Mouse (Mus musculus) stomach, embryonic 16.5 days (tissue): ENCODE measurements around the gene Calcoco1. TPM values are rescaled to one million over a fixed set of nuclear protein-coding genes. Genes with fewer than 3 reads are reported as not detected.
A peak's percentile ranks its signal among the peaks of the same experiment; 100 is the strongest.

Experiments
- ATAC-seq: fragments of 200-750 bp; cut with Nextera tagmentation; 2 replicates; pipeline ENCODE4 v1.8.0; 2017; ENCODE audit warnings: moderate number of reproducible peaks, moderate TSS enrichment; ENCODE audit not compliant: insufficient read depth, low FRiP score
- H3K27ac ChIP-seq: fragments of 300-500 bp; sonication (generic); 2 replicates; pipeline ENCODE4 v1.5.1; 2014; ENCODE audit warnings: low read length
- H3K27me3 ChIP-seq: fragments of 300-500 bp; sonication (generic); 2 replicates; pipeline ENCODE4 v1.6.1; 2014; ENCODE audit warnings: low read length, control low read depth, mixed read lengths; ENCODE audit not compliant: control insufficient read depth, insufficient read depth
- H3K36me3 ChIP-seq: fragments of 300-500 bp; sonication (generic); 2 replicates; pipeline ENCODE4 v1.6.1; 2014; ENCODE audit warnings: low read length; ENCODE audit not compliant: control insufficient read depth, insufficient read depth
- H3K4me1 ChIP-seq: fragments of 300-500 bp; sonication (generic); 2 replicates; pipeline ENCODE4 v1.6.1; 2014; ENCODE audit warnings: low read length, control low read depth, mixed read lengths; ENCODE audit not compliant: control insufficient read depth, insufficient read depth
- H3K4me2 ChIP-seq: fragments of 300-500 bp; sonication (generic); 2 replicates; pipeline ENCODE4 v1.6.1; 2014; ENCODE audit warnings: low read depth, low read length, mixed read lengths
- H3K4me3 ChIP-seq: fragments of 300-500 bp; sonication (generic); replicated peaks from 2 replicates; pipeline ENCODE4 v1.5.1; 2014; ENCODE audit warnings: mild to moderate bottlenecking, low read length
- H3K9ac ChIP-seq: fragments of 300-500 bp; sonication (generic); 2 replicates; pipeline ENCODE4 v1.6.1; 2014; ENCODE audit warnings: low read length
- H3K9me3 ChIP-seq: fragments of 300-500 bp; sonication (generic); replicated peaks from 2 replicates; pipeline ENCODE4 v1.6.1; 2016; ENCODE audit warnings: low read length, control low read depth; ENCODE audit not compliant: control insufficient read depth
- WGBS: fragments of 180-500 bp; shearing (Covaris S2); extraction: QIAGEN DNeasy Blood & Tissue Kit; methylation state at CpG from one replicate; pipeline ENCODE4 v1.1.7; 2014; 5-methylcytosine and 5-hydroxymethylcytosine counted together
- polyA plus RNA-seq: library from polyadenylated mRNA; unstranded; fragments of >200 nt; fragmentation: Nextera tagmentation; extraction: Ambion mirVana; gene quantifications from 2 replicates; pipeline ENCODE4 v1.2.1, GENCODE M21; 2015

Calcoco1 gene
- 36.8 and 37.7 TPM in 2 replicates for polyA plus RNA-seq

- peak within 1 kb of the TSS; percentile 64 for H3K4me3 ChIP-seq
- peaks cover 6% of the 10 kb centered on the region for H3K4me1 ChIP-seq
- peak within 1 kb of the TSS; percentile 73 for H3K9ac ChIP-seq
- H3K36me3 ChIP-seq = no peaks in the 10 kb centered on the region
- no peaks in the 10 kb centered on the region for H3K9me3 ChIP-seq
- WGBS = under 1% methylated on average over 27 of the region's 27 CpGs
- peak; percentile 100 for ATAC-seq
- H3K27me3 ChIP-seq = no peaks in the 10 kb centered on the region
- H3K4me2 ChIP-seq = peak within 1 kb of the TSS; percentile 64
- H3K27ac ChIP-seq = 0 out of 2 replicates have a peak within 1 kb of the TSS, but pooled peaks have one; percentile 35
Observed at GRCm38 (mm10) chr15:102721980-102722475, at the start of gene Calcoco1. Calcoco1 (minus strand) TSS chr15:102722178.

DNA sequence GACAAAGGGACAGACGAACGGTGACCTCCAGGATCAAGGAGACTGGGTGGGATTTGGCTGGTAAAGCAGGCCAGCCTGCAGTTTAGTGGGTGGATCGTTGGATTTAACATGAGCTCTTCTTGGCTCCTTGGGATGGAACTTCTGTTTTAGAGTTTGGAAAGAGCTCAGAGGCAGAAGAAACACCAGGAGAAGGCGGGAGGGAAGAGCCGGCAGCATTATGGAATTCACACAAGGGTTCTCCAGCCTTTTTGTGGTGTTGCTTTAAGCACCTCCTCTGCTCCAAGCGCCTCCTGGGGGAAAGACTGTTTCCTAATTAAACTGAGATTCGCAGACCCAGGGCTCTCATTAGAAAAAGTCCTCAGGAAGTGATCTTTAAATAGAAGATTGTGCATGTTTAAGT, 48.9 kb upstream of the Calcoco1 start:
- 39% methylated on average over 7 of the region's 7 CpGs for whole genome bisulfite sequencing
- Histone ChIP-seq H3K4me2 (no peak overlapping the region), H3K36me3 (no peaks in the 10 kb centered on the region), H3K9ac (no peak overlapping the region), H3K4me3 (no peak overlapping the region), H3K4me1 (no peaks in the 10 kb centered on the region), H3K9me3 (no peaks in the 10 kb centered on the region), H3K27me3 (peaks cover 10% of the 10 kb centered on the region), H3K27ac (no peak overlapping the region)
- no peak for ATAC-seq

- H3K4me2 ChIP-seq = no peak overlapping the region
- no peaks in the 10 kb centered on the region for H3K4me1 ChIP-seq
- no peak for ATAC-seq
- H3K9ac ChIP-seq = no peak overlapping the region
- no peaks in the 10 kb centered on the region for H3K9me3 ChIP-seq
- no peak overlapping the region for H3K27ac ChIP-seq
- H3K36me3 ChIP-seq = no peaks in the 10 kb centered on the region
- H3K4me3 ChIP-seq = no peak overlapping the region
- H3K27me3 ChIP-seq = peaks cover 28% of the 10 kb centered on the region
- WGBS = 30% methylated on average over 2 of the region's 2 CpGs
Observed at GRCm38 (mm10) chr15:102765207-102765606, 43.2 kb upstream of the Calcoco1 start.

GRCm38 (mm10) chr15:102761745-102762378, 39.9 kb upstream of the Calcoco1 start:
- Histone ChIP-seq H3K36me3 (no peaks in the 10 kb centered on the region), H3K27me3 (peaks cover 32% of the 10 kb centered on the region), H3K9me3 (no peaks in the 10 kb centered on the region), H3K4me3 (no peak overlapping the region), H3K27ac (no peak overlapping the region), H3K4me1 (no peaks in the 10 kb centered on the region), H3K9ac (no peak overlapping the region), H3K4me2 (no peak overlapping the region)
- 0 out of 2 replicates have a peak, but pooled peaks have one; percentile 68 for ATAC-seq
- 9% methylated on average over 7 of the region's 7 CpGs for WGBS

GRCm38 (mm10) chr15:102757686-102758085, 35.7 kb upstream of the Calcoco1 start:
- no peak for ATAC-seq
- H3K27me3 ChIP-seq = peaks cover 33% of the 10 kb centered on the region

GRCm38 (mm10) chr15:102755053-102755452, 33.1 kb upstream of the Calcoco1 start:
- no peaks in the 10 kb centered on the region for H3K36me3 ChIP-seq
- H3K4me3 ChIP-seq = no peak overlapping the region
- H3K9me3 ChIP-seq = no peaks in the 10 kb centered on the region
- no peaks in the 10 kb centered on the region for H3K4me1 ChIP-seq
- no peak overlapping the region for H3K27ac ChIP-seq
- ATAC-seq = no peak
- no peak overlapping the region for H3K9ac ChIP-seq
- WGBS = 49% methylated on average over 5 of the region's 5 CpGs
- no peak overlapping the region for H3K4me2 ChIP-seq
- peaks cover 44% of the 10 kb centered on the region for H3K27me3 ChIP-seq

More at GRCm38 (mm10) chr15:102757686-102758085, 35.7 kb upstream of the Calcoco1 start:
- H3K4me3 ChIP-seq = no peak overlapping the region
- WGBS = 95% methylated on average over 1 of the region's 1 CpGs
- H3K9me3 ChIP-seq = no peaks in the 10 kb centered on the region
- no peak overlapping the region for H3K4me2 ChIP-seq
- H3K4me1 ChIP-seq = no peaks in the 10 kb centered on the region
- H3K27ac ChIP-seq = no peak overlapping the region
- H3K9ac ChIP-seq = no peak overlapping the region
- H3K36me3 ChIP-seq = no peaks in the 10 kb centered on the region

GRCm38 (mm10) chr15:102754361-102754760, 32.4 kb upstream of the Calcoco1 start:
- no peaks in the 10 kb centered on the region for H3K9me3 ChIP-seq
- H3K36me3 ChIP-seq = no peaks in the 10 kb centered on the region
- no peak overlapping the region for H3K4me2 ChIP-seq
- WGBS = 49% methylated on average over 7 of the region's 7 CpGs
- no peak overlapping the region for H3K27ac ChIP-seq
- no peak overlapping the region for H3K9ac ChIP-seq
- ATAC-seq = no peak
- no peaks in the 10 kb centered on the region for H3K4me1 ChIP-seq
- no peak overlapping the region for H3K4me3 ChIP-seq
- H3K27me3 ChIP-seq = peaks cover 40% of the 10 kb centered on the region

- no peaks in the 10 kb centered on the region for H3K4me1 ChIP-seq
- no peak overlapping the region for H3K27ac ChIP-seq
- H3K9ac ChIP-seq = no peak overlapping the region
- H3K9me3 ChIP-seq = no peaks in the 10 kb centered on the region
- H3K4me2 ChIP-seq = peak overlapping the region; percentile 14; the same call in 1 of the 2 replicates
- 4% methylated on average over 13 of the region's 13 CpGs for WGBS
- no peak overlapping the region for H3K4me3 ChIP-seq
- H3K27me3 ChIP-seq = peaks cover 52% of the 10 kb centered on the region
- ATAC-seq = no peak
- no peaks in the 10 kb centered on the region for H3K36me3 ChIP-seq
Observed at GRCm38 (mm10) chr15:102753170-102753569, 31.2 kb upstream of the Calcoco1 start.

GRCm38 (mm10) chr15:102752164-102752563, 30.2 kb upstream of the Calcoco1 start:
- Histone ChIP-seq H3K9me3 (no peaks in the 10 kb centered on the region), H3K9ac (no peak overlapping the region), H3K4me1 (peaks cover 5% of the 10 kb centered on the region), H3K4me3 (no peak overlapping the region), H3K27me3 (peaks cover 62% of the 10 kb centered on the region), H3K4me2 (no peak overlapping the region), H3K36me3 (no peaks in the 10 kb centered on the region), H3K27ac (no peak overlapping the region)
- 65% methylated on average over 1 of the region's 1 CpGs for WGBS
- no peak for ATAC-seq
